Mouse (Mus musculus): ENCODE measurements around the gene Msrb3. TPM values are rescaled to one million over a fixed set of nuclear protein-coding genes. Genes with fewer than 3 reads are reported as not detected.

Msrb3 gene
- polyA plus RNA-seq, 1 experiment = 181 TPM

DNA sequence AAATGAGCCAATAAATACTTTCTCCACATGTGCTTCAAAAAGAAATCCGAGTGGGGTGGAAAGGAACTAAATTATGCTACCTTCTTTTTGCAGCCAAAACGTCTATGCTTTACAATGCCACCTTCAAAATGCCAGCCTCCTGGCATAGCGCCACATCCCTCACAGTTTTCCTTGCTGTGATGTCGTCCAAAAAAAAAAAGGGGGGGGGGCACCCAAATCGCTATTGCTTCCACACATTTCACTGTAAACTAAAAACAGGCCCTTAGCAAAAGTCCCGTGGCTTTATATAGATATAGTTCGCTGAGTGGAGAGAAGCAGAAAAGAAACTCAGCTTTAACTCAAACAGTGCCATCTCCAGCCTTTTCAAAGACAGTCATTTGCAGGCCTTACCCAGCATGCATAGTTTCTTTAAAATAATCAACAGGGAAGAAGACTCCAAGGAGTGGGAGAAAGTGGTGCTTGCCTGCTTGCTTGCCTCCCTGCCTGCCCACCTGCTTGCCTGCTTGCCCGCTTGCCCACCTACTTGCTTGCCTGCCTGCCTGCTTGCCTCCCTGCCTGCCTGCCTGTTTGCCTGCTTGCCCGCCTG lies 47.6 kb downstream of the Msrb3 start:
- H3K4me1 ChIP-seq (ENCODE audit: control insufficient read depth, insufficient read depth, low read length) = peaks cover 22% of the 10 kb centered on the region
- peak overlapping the region; percentile 91 for H3K27ac ChIP-seq (ENCODE audit: insufficient read depth, low read length)
- no peak for TF ChIP-seq POLR2A (IDR thresholded peaks at IDR 0.05; ENCODE audit: low read depth, low read length)
- TF ChIP-seq CTCF (IDR thresholded peaks at IDR 0.05; ENCODE audit: borderline replicate concordance, insufficient read depth, low read length) = no peak
- no peak overlapping the region for H3K4me3 ChIP-seq (ENCODE audit: insufficient read depth, low read length)

- no peak for TF ChIP-seq CTCF (IDR thresholded peaks at IDR 0.05; ENCODE audit: borderline replicate concordance, insufficient read depth, low read length)
- no peak for TF ChIP-seq POLR2A (IDR thresholded peaks at IDR 0.05; ENCODE audit: low read depth, low read length)
- Histone ChIP-seq H3K4me1 (ENCODE audit: control insufficient read depth, insufficient read depth, low read length) (peaks cover 22% of the 10 kb centered on the region), H3K27ac (ENCODE audit: insufficient read depth, low read length) (peak overlapping the region; percentile 91), H3K4me3 (ENCODE audit: insufficient read depth, low read length) (0 out of 2 replicates have a peak overlapping the region, but pooled peaks have one; percentile 7)
These were observed 48.3 kb downstream of the Msrb3 start for GRCm38 (mm10) chr10:120850391-120851195.

- no peak overlapping the region for H3K4me3 ChIP-seq (ENCODE audit: insufficient read depth, low read length)
- H3K4me1 ChIP-seq (ENCODE audit: control insufficient read depth, insufficient read depth, low read length) = peaks cover 22% of the 10 kb centered on the region
- H3K27ac ChIP-seq (ENCODE audit: insufficient read depth, low read length) = no peak overlapping the region
- no peak for TF ChIP-seq POLR2A (IDR thresholded peaks at IDR 0.05; ENCODE audit: low read depth, low read length)
- TF ChIP-seq CTCF (IDR thresholded peaks at IDR 0.05; ENCODE audit: borderline replicate concordance, insufficient read depth, low read length) = no peak
These were observed 50.2 kb downstream of the Msrb3 start for GRCm38 (mm10) chr10:120848677-120849076.

DNA sequence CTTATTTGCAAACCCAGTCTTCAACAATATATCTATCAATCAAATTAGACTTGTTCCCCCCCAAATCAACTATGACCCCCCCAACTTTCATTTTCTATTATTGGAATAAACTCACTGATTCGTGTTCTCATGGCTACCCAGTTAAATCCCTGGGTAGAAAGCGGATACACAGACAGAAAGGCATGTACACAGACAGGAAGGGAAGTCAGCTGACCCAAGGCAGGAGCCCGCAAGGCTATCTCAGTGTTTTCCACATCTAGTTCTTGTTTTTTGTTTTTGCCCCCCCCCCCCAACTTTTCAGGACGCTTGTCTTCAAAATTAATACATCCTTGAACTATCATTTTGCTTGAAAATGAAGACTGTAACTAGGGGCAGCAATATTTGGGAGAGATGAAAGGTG lies 51.1 kb downstream of the Msrb3 start:
- H3K4me3 ChIP-seq (ENCODE audit: insufficient read depth, low read length) = no peak overlapping the region
- H3K4me1 ChIP-seq (ENCODE audit: control insufficient read depth, insufficient read depth, low read length) = peaks cover 15% of the 10 kb centered on the region
- TF ChIP-seq CTCF (IDR thresholded peaks at IDR 0.05; ENCODE audit: borderline replicate concordance, insufficient read depth, low read length) (no peak), POLR2A (IDR thresholded peaks at IDR 0.05; ENCODE audit: low read depth, low read length) (no peak)
- no peak overlapping the region for H3K27ac ChIP-seq (ENCODE audit: insufficient read depth, low read length)

- no peak for TF ChIP-seq POLR2A (IDR thresholded peaks at IDR 0.05; ENCODE audit: low read depth, low read length)
- no peak for TF ChIP-seq CTCF (IDR thresholded peaks at IDR 0.05; ENCODE audit: borderline replicate concordance, insufficient read depth, low read length)
- no peaks in the 10 kb centered on the region for H3K4me1 ChIP-seq (ENCODE audit: control insufficient read depth, insufficient read depth, low read length)
- no peak overlapping the region for H3K4me3 ChIP-seq (ENCODE audit: insufficient read depth, low read length)
- H3K27ac ChIP-seq (ENCODE audit: insufficient read depth, low read length) = no peak overlapping the region
These were observed 58.9 kb downstream of the Msrb3 start for GRCm38 (mm10) chr10:120839966-120840365.

DNA sequence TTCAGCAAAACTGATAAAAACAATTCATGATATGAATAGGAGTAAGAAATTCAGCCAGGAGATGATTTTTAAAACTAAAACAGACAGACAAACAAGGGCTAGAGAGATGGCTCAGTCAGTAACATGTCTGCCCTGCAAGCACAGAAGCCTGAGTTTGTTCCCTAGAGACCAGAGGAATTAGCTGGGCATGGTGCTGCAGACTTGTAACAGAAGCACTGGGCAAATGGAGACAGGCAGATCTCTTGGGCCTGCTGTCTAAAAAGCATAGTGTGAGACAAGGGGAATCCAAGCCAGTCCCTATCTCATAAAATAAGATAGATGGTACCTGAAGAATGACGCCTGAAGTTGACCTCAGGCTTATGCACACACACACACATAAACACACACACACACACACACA lies 64.4 kb downstream of the Msrb3 start:
- Histone ChIP-seq H3K27ac (ENCODE audit: insufficient read depth, low read length) (no peak overlapping the region), H3K4me1 (ENCODE audit: control insufficient read depth, insufficient read depth, low read length) (no peaks in the 10 kb centered on the region), H3K4me3 (ENCODE audit: insufficient read depth, low read length) (no peak overlapping the region)
- TF ChIP-seq POLR2A (IDR thresholded peaks at IDR 0.05; ENCODE audit: low read depth, low read length) = no peak
- no peak for TF ChIP-seq CTCF (IDR thresholded peaks at IDR 0.05; ENCODE audit: borderline replicate concordance, insufficient read depth, low read length)

DNA sequence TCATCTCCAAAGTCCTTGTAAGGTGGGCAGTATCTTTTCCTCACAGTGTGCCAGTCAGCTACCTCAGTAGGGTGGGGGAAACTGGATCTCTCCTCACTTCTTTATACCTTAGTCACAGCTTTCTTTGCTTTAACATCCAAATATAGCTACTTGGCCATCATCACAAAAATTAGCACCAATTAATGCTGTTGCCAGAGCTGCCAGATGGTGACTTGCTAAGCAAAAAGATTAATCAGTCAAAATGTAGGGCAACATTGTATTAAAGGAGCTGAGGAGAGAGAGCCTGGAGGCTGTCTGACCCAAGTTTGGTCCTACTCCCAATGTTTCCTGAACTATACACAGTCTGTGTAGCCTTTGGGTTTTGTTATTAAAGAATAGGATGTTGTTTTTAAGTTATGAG lies 65.1 kb downstream of the Msrb3 start:
- Histone ChIP-seq H3K4me3 (ENCODE audit: insufficient read depth, low read length) (no peak overlapping the region), H3K27ac (ENCODE audit: insufficient read depth, low read length) (no peak overlapping the region), H3K4me1 (ENCODE audit: control insufficient read depth, insufficient read depth, low read length) (no peaks in the 10 kb centered on the region)
- no peak for TF ChIP-seq POLR2A (IDR thresholded peaks at IDR 0.05; ENCODE audit: low read depth, low read length)

GRCm38 (mm10) chr10:120827761-120828160 lies 71.1 kb downstream of the Msrb3 start:
- H3K4me1 ChIP-seq (ENCODE audit: control insufficient read depth, insufficient read depth, low read length) = no peaks in the 10 kb centered on the region
- no peak overlapping the region for H3K27ac ChIP-seq (ENCODE audit: insufficient read depth, low read length)
- TF ChIP-seq POLR2A (IDR thresholded peaks at IDR 0.05; ENCODE audit: low read depth, low read length) = no peak
- TF ChIP-seq CTCF (IDR thresholded peaks at IDR 0.05; ENCODE audit: borderline replicate concordance, insufficient read depth, low read length) = no peak
- H3K4me3 ChIP-seq (ENCODE audit: insufficient read depth, low read length) = no peak overlapping the region

DNA sequence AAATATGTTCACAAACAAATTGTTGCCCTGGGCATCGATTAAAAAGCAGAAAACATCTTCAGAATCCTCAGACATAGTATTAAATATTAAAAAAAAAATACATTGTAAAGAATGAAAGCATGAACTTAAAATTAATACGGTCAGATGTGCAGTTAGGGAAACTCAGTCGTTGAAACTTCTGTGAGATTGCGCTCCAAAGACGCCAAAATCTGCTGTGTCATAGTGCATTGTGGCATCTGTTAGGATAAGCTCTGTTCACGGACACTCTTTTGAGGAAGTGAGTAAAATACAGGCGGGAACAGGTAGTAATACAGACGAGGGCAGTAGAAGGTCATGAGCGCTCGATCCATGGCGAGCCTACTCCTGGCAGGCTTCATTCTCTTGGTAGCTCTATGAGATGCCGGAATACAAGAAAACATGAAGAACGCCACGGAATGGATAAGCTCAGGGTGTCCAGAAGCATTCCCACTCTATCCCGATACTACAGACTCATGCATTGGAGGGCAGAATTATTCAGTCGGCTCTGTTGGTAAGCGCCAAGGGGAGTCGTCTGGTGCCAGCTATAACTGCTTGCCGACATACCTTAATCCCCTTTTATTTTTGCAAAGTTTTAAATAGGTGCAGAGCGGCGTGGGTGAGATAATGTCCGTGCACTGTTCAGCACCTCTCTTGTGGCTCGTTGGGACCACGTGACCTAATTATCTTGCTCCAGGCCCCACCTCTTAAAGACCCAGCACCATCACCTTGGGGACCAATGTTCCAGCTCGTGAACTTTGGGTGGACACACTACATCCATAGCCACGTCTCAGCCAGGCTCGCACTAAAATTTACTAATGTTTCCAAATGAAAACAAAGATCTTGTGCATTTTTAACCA lies 71.9 kb downstream of the Msrb3 start:
- Histone ChIP-seq H3K4me1 (ENCODE audit: control insufficient read depth, insufficient read depth, low read length) (no peaks in the 10 kb centered on the region), H3K4me3 (ENCODE audit: insufficient read depth, low read length) (no peak overlapping the region), H3K27ac (ENCODE audit: insufficient read depth, low read length) (no peak overlapping the region)
- TF ChIP-seq CTCF (IDR thresholded peaks at IDR 0.05; ENCODE audit: borderline replicate concordance, insufficient read depth, low read length) (no peak), POLR2A (IDR thresholded peaks at IDR 0.05; ENCODE audit: low read depth, low read length) (no peak)

All from embryonic fibroblast, embryonic 13.5 days (primary cell).